Mouse (Mus musculus): ENCODE results near the gene Apip. TPM values are rescaled to one million over a fixed set of nuclear protein-coding genes. Genes with fewer than 3 reads are reported as not detected.

Apip gene
- total RNA-seq, 1 experiment: 27.9 TPM

DNA sequence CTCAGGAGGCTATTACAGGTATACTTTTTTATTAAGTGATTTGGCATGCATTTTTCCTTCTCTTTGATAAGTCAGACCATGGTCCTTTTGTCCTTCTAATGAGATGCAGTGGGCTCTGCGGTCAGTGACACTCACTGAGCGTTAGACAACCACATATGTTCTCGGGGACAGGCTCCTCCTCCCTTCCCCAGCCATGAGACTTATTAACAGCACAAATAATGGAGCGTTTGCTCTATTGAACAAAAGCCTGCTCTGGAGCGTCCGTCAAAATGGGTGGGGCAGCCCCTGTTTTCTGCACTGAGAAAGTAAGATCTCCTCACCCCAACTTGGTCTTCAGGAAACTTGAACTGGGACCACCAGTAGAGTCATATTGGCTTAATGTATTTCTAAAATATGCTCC is 16.0 kb downstream of the Apip start:
- in situ Hi-C loops (cut with MboI; ENCODE audit: low sequenced_read_pairs in 2 of 2, unreplicated experiment in 2 of 2): loop anchor here (5.0 to 25.0 kb wide), 2 partner anchors 248 to 253 kb away; no protein-coding TSS in a partner anchor
- Histone ChIP-seq H3K27ac (ENCODE audit: insufficient read depth, low read depth, low read length, poor library complexity, severe bottlenecking) (no peak overlapping the region), H3K4me1 (ENCODE audit: control insufficient read depth in 2 of 2, insufficient read depth in 2 of 2, low read length in 2 of 2, poor library complexity in 1 of 2) (peaks cover 0 to 2% of the 10 kb centered on the region in 2 experiments; a peak in 1 of 4 replicates), H3K9me3 (ENCODE audit: control insufficient read depth, insufficient read depth, low read depth, low read length) (no peaks in the 10 kb centered on the region), H3K36me3 (ENCODE audit: control insufficient read depth, insufficient read depth, low read length, poor library complexity, severe bottlenecking) (no peaks in the 10 kb centered on the region), H3K9ac (ENCODE audit: insufficient read depth, low read depth, low read length, poor library complexity, severe bottlenecking) (no peak overlapping the region), H3K4me3 (ENCODE audit: insufficient read depth in 1 of 2, low read depth in 1 of 2, low read length in 2 of 2, poor library complexity in 1 of 2, severe bottlenecking in 1 of 2) (no peak overlapping the region)
- no peak for DNase-seq (ENCODE audit: low read depth, low spot score)
- TF ChIP-seq CHD2 (IDR thresholded peaks at IDR 0.05; ENCODE audit: low read depth, low read length) (no peak), HCFC1 (IDR thresholded peaks at IDR 0.05; ENCODE audit: borderline replicate concordance, insufficient read depth, low read length) (no peak), ZC3H11A (IDR thresholded peaks at IDR 0.05; ENCODE audit: borderline replicate concordance, low read depth, low read length) (no peak), ZNF384 (IDR thresholded peaks at IDR 0.05; ENCODE audit: low read depth, low read length) (no peak), MAFK (IDR thresholded peaks at IDR 0.05; ENCODE audit: insufficient read depth, low read depth, low read length) (no peak)

DNA sequence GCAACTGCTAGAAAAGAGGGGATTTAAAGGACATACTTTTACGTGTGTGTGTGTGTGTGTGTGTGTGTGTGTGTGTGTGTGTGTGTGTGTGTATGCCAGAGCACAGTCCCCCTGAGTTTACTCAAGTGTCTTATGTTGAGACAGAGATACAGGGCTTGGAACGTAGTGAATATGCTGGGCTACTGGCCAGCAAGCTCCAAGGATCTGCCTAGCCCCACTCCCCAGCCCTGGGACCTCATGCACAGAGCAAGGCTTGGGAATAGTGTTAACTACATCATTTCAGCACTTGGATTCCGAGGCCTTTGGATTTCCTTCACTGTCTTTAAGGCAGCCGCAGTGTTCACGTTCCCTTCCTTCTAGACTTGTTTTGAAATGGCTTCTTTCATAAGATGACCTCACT is 29.1 kb downstream of the Apip start:
- no peaks in the 10 kb centered on the region for H3K9me3 ChIP-seq (ENCODE audit: control insufficient read depth, insufficient read depth, low read depth, low read length)
- no peak overlapping the region for H3K9ac ChIP-seq (ENCODE audit: insufficient read depth, low read depth, low read length, poor library complexity, severe bottlenecking)
- no peak overlapping the region for H3K27ac ChIP-seq (ENCODE audit: insufficient read depth, low read depth, low read length, poor library complexity, severe bottlenecking)
- H3K4me3 ChIP-seq (ENCODE audit: insufficient read depth in 1 of 2, low read depth in 1 of 2, low read length in 2 of 2, poor library complexity in 1 of 2, severe bottlenecking in 1 of 2): no peak overlapping the region
- DNase-seq (ENCODE audit: low read depth, low spot score): no peak
- no peaks in the 10 kb centered on the region for H3K4me1 ChIP-seq (ENCODE audit: control insufficient read depth in 2 of 2, insufficient read depth in 2 of 2, low read length in 2 of 2, poor library complexity in 1 of 2)
- in situ Hi-C loops (cut with MboI; ENCODE audit: low sequenced_read_pairs in 2 of 2, unreplicated experiment in 2 of 2): no loop called here
- H3K36me3 ChIP-seq (ENCODE audit: control insufficient read depth, insufficient read depth, low read length, poor library complexity, severe bottlenecking): no peaks in the 10 kb centered on the region
- no peak for TF ChIP-seq ZC3H11A (IDR thresholded peaks at IDR 0.05; ENCODE audit: borderline replicate concordance, low read depth, low read length)
- TF ChIP-seq CHD2 (IDR thresholded peaks at IDR 0.05; ENCODE audit: low read depth, low read length): no peak
- no peak for TF ChIP-seq HCFC1 (IDR thresholded peaks at IDR 0.05; ENCODE audit: borderline replicate concordance, insufficient read depth, low read length)
- TF ChIP-seq MAFK (IDR thresholded peaks at IDR 0.05; ENCODE audit: insufficient read depth, low read depth, low read length): no peak
- no peak for TF ChIP-seq ZNF384 (IDR thresholded peaks at IDR 0.05; ENCODE audit: low read depth, low read length)

DNA sequence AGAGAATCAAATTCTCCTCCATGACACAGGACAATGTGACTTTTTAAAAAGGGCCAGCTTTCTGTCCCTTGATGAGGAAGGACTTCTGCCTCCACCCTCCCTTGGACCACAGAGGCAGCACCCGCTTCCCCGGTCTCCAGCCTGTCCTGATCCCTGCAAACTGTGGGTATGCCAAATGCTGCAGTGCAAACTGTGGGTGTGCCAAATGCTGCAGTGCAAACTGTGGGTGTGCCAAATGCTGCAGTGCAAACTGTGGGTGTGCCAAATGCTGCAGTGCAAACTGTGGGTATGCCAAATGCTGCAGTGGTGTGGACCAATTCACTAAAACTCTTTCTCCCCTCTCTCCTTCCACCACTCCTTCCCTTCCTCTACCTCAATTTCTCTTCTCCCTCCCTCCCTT is 32.7 kb downstream of the Apip start:
- Histone ChIP-seq H3K27ac (ENCODE audit: insufficient read depth, low read depth, low read length, poor library complexity, severe bottlenecking) (no peak overlapping the region), H3K4me3 (ENCODE audit: insufficient read depth in 1 of 2, low read depth in 1 of 2, low read length in 2 of 2, poor library complexity in 1 of 2, severe bottlenecking in 1 of 2) (no peak overlapping the region), H3K4me1 (ENCODE audit: control insufficient read depth in 2 of 2, insufficient read depth in 2 of 2, low read length in 2 of 2, poor library complexity in 1 of 2) (no peaks in the 10 kb centered on the region), H3K36me3 (ENCODE audit: control insufficient read depth, insufficient read depth, low read length, poor library complexity, severe bottlenecking) (no peaks in the 10 kb centered on the region), H3K9ac (ENCODE audit: insufficient read depth, low read depth, low read length, poor library complexity, severe bottlenecking) (no peak overlapping the region), H3K9me3 (ENCODE audit: control insufficient read depth, insufficient read depth, low read depth, low read length) (no peaks in the 10 kb centered on the region)
- TF ChIP-seq ZNF384 (IDR thresholded peaks at IDR 0.05; ENCODE audit: low read depth, low read length): no peak
- in situ Hi-C loops (cut with MboI; ENCODE audit: low sequenced_read_pairs in 2 of 2, unreplicated experiment in 2 of 2): no loop called here
- DNase-seq (ENCODE audit: low read depth, low spot score): no peak

DNA sequence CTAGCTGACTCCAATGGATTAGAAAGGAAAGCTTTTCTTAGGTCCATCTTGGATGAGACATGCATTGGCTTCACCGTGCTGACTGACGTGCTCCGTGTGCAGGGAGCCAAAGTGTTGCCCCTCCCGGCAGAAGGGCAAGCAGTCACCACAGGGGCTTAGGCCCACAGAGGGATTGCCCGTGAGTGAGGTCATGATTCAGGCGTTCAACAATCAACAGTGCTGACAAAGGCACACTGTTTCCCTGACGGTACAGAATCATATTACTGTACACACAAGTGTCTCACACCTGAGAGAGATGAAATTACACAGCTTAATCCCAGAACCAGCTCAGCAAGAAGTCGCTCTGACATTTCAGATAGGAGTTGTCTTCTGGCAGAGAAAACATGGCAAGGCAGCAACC is 38.2 kb downstream of the Apip start:
- DNase-seq (ENCODE audit: low read depth, low spot score): no peak
- H3K36me3 ChIP-seq (ENCODE audit: control insufficient read depth, insufficient read depth, low read length, poor library complexity, severe bottlenecking): no peaks in the 10 kb centered on the region
- no peaks in the 10 kb centered on the region for H3K9me3 ChIP-seq (ENCODE audit: control insufficient read depth, insufficient read depth, low read depth, low read length)
- no peak overlapping the region for H3K9ac ChIP-seq (ENCODE audit: insufficient read depth, low read depth, low read length, poor library complexity, severe bottlenecking)
- in situ Hi-C loops (cut with MboI; ENCODE audit: low sequenced_read_pairs in 2 of 2, unreplicated experiment in 2 of 2): no loop called here
- no peak overlapping the region for H3K27ac ChIP-seq (ENCODE audit: insufficient read depth, low read depth, low read length, poor library complexity, severe bottlenecking)
- TF ChIP-seq ZNF384 (IDR thresholded peaks at IDR 0.05; ENCODE audit: low read depth, low read length) (no peak), MAFK (IDR thresholded peaks at IDR 0.05; ENCODE audit: insufficient read depth, low read depth, low read length) (no peak), HCFC1 (IDR thresholded peaks at IDR 0.05; ENCODE audit: borderline replicate concordance, insufficient read depth, low read length) (no peak), CHD2 (IDR thresholded peaks at IDR 0.05; ENCODE audit: low read depth, low read length) (no peak)
- H3K4me3 ChIP-seq (ENCODE audit: insufficient read depth in 1 of 2, low read depth in 1 of 2, low read length in 2 of 2, poor library complexity in 1 of 2, severe bottlenecking in 1 of 2): no peak overlapping the region
- no peaks in the 10 kb centered on the region for H3K4me1 ChIP-seq (ENCODE audit: control insufficient read depth in 2 of 2, insufficient read depth in 2 of 2, low read length in 2 of 2, poor library complexity in 1 of 2)

DNA sequence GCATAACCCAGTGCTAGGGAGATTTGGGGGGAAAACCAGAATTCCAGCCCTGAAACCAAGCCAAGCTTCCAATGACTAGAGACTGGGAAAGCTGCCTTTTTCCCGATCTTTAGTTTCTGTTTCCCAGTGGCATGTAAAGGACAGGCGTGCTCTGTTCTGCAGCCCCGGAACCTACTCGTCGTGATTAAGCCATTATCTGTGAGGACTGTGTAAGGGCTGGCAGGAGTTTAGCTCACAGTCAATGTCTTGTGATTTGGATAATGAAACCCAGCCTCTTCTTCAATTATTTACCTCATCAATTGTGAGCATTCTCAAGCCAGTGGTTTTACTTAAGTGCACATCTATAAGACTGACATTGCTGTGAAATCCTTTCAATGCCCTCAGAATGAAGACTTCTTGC is 43.7 kb downstream of the Apip start:
- Histone ChIP-seq H3K27ac (ENCODE audit: insufficient read depth, low read depth, low read length, poor library complexity, severe bottlenecking) (no peak overlapping the region), H3K4me3 (ENCODE audit: insufficient read depth in 1 of 2, low read depth in 1 of 2, low read length in 2 of 2, poor library complexity in 1 of 2, severe bottlenecking in 1 of 2) (no peak overlapping the region), H3K9ac (ENCODE audit: insufficient read depth, low read depth, low read length, poor library complexity, severe bottlenecking) (no peak overlapping the region), H3K9me3 (ENCODE audit: control insufficient read depth, insufficient read depth, low read depth, low read length) (no peaks in the 10 kb centered on the region), H3K4me1 (ENCODE audit: control insufficient read depth in 2 of 2, insufficient read depth in 2 of 2, low read length in 2 of 2, poor library complexity in 1 of 2) (no peaks in the 10 kb centered on the region), H3K36me3 (ENCODE audit: control insufficient read depth, insufficient read depth, low read length, poor library complexity, severe bottlenecking) (no peaks in the 10 kb centered on the region)
- DNase-seq (ENCODE audit: low read depth, low spot score): no peak
- TF ChIP-seq ZNF384 (IDR thresholded peaks at IDR 0.05; ENCODE audit: low read depth, low read length) (no peak), CHD2 (IDR thresholded peaks at IDR 0.05; ENCODE audit: low read depth, low read length) (no peak), HCFC1 (IDR thresholded peaks at IDR 0.05; ENCODE audit: borderline replicate concordance, insufficient read depth, low read length) (no peak), MAFK (IDR thresholded peaks at IDR 0.05; ENCODE audit: insufficient read depth, low read depth, low read length) (no peak), ZC3H11A (IDR thresholded peaks at IDR 0.05; ENCODE audit: borderline replicate concordance, low read depth, low read length) (no peak)
- in situ Hi-C loops (cut with MboI; ENCODE audit: low sequenced_read_pairs in 2 of 2, unreplicated experiment in 2 of 2): no loop called here
